Mouse (Mus musculus) testis, postnatal 10 days (tissue): ENCODE results near the gene Myo1a.
"Not testable (repeated sequence)": the region's sequence is repeated elsewhere in the genome, so short reads cannot be mapped to it uniquely, and the experiment has no call there.

Source experiments
- DNase-seq: peaks from one replicate; pipeline ENCODE4 v3.0.0; 2021; ENCODE audit warnings: low spot score

Gene Myo1a

GRCm38 (mm10) chr10:127704766-127705220 lies at the start of gene Myo1a:
Gene Myo1a (plus strand): TSS chr10:127705170.
- DNase-seq, result no peak

GRCm38 (mm10) chr10:127657617-127658016 lies 47.4 kb upstream of the Myo1a start:
- DNase-seq, result not testable (repeated sequence)

- no peak for DNase-seq
Observed at GRCm38 (mm10) chr10:127658076-127658475, 46.9 kb upstream of the Myo1a start.

- DNase-seq, result no peak
Observed at GRCm38 (mm10) chr10:127659551-127659950, 45.4 kb upstream of the Myo1a start.

GRCm38 (mm10) chr10:127661291-127661914 lies 43.6 kb upstream of the Myo1a start:
- DNase-seq, result peak; percentile 57

GRCm38 (mm10) chr10:127661915-127662663 lies 42.9 kb upstream of the Myo1a start:
- peak; percentile 80 for DNase-seq

- DNase-seq, result peak; percentile 64
Observed at GRCm38 (mm10) chr10:127662666-127663253, 42.2 kb upstream of the Myo1a start.

- DNase-seq, result peak; percentile 61
Observed at GRCm38 (mm10) chr10:127663590-127663989, 41.4 kb upstream of the Myo1a start.

- DNase-seq, result no peak
Observed at GRCm38 (mm10) chr10:127664166-127664565, 40.8 kb upstream of the Myo1a start.

GRCm38 (mm10) chr10:127664891-127665290 lies 40.1 kb upstream of the Myo1a start:
- no peak for DNase-seq

GRCm38 (mm10) chr10:127665366-127666181 lies 39.4 kb upstream of the Myo1a start:
- DNase-seq, result peak; percentile 54

- peak; percentile 94 for DNase-seq
Observed at GRCm38 (mm10) chr10:127666501-127667268, 38.3 kb upstream of the Myo1a start, which contains the start of gene Nemp1. Gene Nemp1 (plus strand): TSS chr10:127666901.

- DNase-seq, result peak; percentile 93
Observed at GRCm38 (mm10) chr10:127667269-127668092, 37.5 kb upstream of the Myo1a start.

- DNase-seq, result peak; percentile 91
Observed at GRCm38 (mm10) chr10:127668093-127669050, 36.6 kb upstream of the Myo1a start, which contains the start of gene Nab2. Gene Nab2 (minus strand): TSS chr10:127668568.

GRCm38 (mm10) chr10:127669170-127669569 lies 35.8 kb upstream of the Myo1a start:
- peak; percentile 69 for DNase-seq

GRCm38 (mm10) chr10:127670185-127670584 lies 34.8 kb upstream of the Myo1a start:
- no peak for DNase-seq

GRCm38 (mm10) chr10:127671276-127671675 lies 33.7 kb upstream of the Myo1a start:
- peak; percentile 63 for DNase-seq

GRCm38 (mm10) chr10:127674046-127674655 lies 30.8 kb upstream of the Myo1a start:
- no peak for DNase-seq
